Mouse (Mus musculus): ENCODE measurements around the gene Fnbp4. TPM values are rescaled to one million over a fixed set of nuclear protein-coding genes. Genes with fewer than 3 reads are reported as not detected.

The Fnbp4 gene
- polyA plus RNA-seq, 1 experiment from 2014 or later, result 95.6 TPM

DNA sequence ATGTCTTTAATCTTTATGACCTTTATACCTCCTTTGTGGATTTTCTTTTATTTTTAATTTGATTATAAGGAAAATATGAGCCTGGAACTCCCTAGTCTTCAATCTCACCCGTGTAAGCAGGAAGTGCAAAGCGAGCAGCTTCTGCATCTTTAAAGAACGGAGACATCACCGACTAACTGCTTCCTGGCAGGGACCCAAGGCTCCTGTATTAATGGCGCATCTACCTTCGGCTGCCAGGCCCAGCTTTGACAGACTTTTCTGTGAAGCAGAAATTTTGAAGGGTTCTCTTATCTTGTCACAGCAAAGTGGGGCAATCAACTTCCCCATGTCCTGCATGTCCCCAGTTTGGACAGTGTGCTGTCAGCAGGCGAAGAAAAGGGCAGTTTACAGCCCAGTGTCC, 83.6 kb downstream of the Fnbp4 start:
- H3K4me1 ChIP-seq, result no peaks in the 10 kb centered on the region
- H3K9ac ChIP-seq (replicated peaks), result no peak overlapping the region
- no peaks in the 10 kb centered on the region for H3K36me3 ChIP-seq
- H3K4me2 ChIP-seq, result no peak overlapping the region
- no peak overlapping the region for H3K27ac ChIP-seq (replicated peaks)
- H3K9me3 ChIP-seq (replicated peaks), result no peaks in the 10 kb centered on the region
- 71% methylated on average over 7 of the region's 7 CpGs for WGBS
- no peak overlapping the region for H3K4me3 ChIP-seq (replicated peaks)
- no peak for ATAC-seq (ENCODE audit: low FRiP score)
- H3K27me3 ChIP-seq (replicated peaks), result no peaks in the 10 kb centered on the region

Other genes starting within 250 kb of the Fnbp4 start
- gene Ptprj, start 164.7 kb upstream of the Fnbp4 start, polyA plus RNA-seq (2015; fragmentation: Nextera tagmentation; extraction: Ambion mirVana), result 5.8 and 6.0 TPM in 2 replicates
- gene Nup160, start 68.2 kb upstream of the Fnbp4 start, polyA plus RNA-seq (2015; fragmentation: Nextera tagmentation; extraction: Ambion mirVana), result 21.4 and 25.9 TPM in 2 replicates
- gene Agbl2, start 37.4 kb downstream of the Fnbp4 start, polyA plus RNA-seq (2015; fragmentation: Nextera tagmentation; extraction: Ambion mirVana), result 0.14 and 0.18 TPM in 2 replicates
- gene Mtch2, start 101.8 kb downstream of the Fnbp4 start, polyA plus RNA-seq (2015; fragmentation: Nextera tagmentation; extraction: Ambion mirVana), result 246 and 250 TPM in 2 replicates
- 123 and 207 TPM in 2 replicates for gene C1qtnf4, start 140.5 kb downstream of the Fnbp4 start, polyA plus RNA-seq (2015; fragmentation: Nextera tagmentation; extraction: Ambion mirVana)
- gene Kbtbd4, start 159.4 kb downstream of the Fnbp4 start, polyA plus RNA-seq (2015; fragmentation: Nextera tagmentation; extraction: Ambion mirVana), result 48.6 and 55.3 TPM in 2 replicates
- gene Ndufs3, start 159.5 kb downstream of the Fnbp4 start, polyA plus RNA-seq (2015; fragmentation: Nextera tagmentation; extraction: Ambion mirVana), result 228 and 239 TPM in 2 replicates
- 86.6 and 89.5 TPM in 2 replicates for gene Celf1, start 195.0 kb downstream of the Fnbp4 start, polyA plus RNA-seq (2015; fragmentation: Nextera tagmentation; extraction: Ambion mirVana)

All from neural tube, embryonic 15.5 days (tissue).